Mouse (Mus musculus) layer of hippocampus, postnatal 36 days (tissue): ENCODE measurements around the gene Cbr4. TPM values are rescaled to one million over a fixed set of nuclear protein-coding genes. Genes with fewer than 3 reads are reported as not detected.

ENCODE experiments used
- DNase-seq, 2 experiments: peaks; one replicate each; pipeline ENCODE4 v3.0.0; 2022
- total RNA-seq, 2 experiments: library from RNA; stranded (reverse); gene quantifications; 2 replicates each; pipeline ENCODE4 v1.2.3; 2021

Gene Cbr4
- total RNA-seq, 2 experiments from 2014 or later = 24.5 to 27.2 TPM

DNA sequence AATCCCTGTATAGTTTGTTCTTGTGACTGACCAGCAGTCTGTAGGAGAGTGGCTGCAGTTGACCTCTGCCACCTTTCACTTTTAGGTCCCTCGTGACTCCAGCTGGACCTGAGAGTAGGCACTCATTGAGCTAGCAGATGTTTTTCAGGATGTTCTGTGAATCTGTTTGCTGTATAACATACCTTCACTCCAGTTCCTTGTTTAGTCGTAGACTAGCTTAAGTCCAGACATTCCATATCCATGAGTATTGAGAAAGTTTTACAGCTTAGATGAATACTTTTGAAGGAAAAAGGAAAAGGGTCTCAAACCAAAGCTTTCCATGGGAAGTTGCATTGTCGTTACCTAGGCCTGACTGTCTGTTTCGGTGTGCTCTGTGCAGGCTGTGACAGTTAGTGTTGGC lies 9.6 kb downstream of the Cbr4 start:
- DNase-seq = no peak

DNA sequence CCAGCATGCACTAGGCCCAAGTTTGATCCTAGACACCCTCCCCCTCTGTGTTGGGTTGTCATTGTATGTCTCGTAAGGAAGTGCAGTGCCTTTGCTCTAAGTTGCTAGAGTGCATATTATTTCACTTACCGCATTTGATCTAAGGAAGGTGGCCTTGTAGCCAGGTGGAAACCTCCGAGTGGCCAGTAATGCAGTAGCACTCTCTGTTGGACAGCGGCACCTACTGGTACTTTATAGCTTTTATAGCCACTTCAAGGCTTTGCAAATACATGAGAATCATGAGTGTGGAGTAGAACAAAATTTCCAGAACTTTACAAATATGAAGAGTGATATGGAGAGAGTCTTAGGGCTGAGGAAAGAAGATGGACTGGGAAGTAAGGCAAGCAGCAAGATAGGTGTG lies 11.5 kb downstream of the Cbr4 start:
- no peak for DNase-seq

DNA sequence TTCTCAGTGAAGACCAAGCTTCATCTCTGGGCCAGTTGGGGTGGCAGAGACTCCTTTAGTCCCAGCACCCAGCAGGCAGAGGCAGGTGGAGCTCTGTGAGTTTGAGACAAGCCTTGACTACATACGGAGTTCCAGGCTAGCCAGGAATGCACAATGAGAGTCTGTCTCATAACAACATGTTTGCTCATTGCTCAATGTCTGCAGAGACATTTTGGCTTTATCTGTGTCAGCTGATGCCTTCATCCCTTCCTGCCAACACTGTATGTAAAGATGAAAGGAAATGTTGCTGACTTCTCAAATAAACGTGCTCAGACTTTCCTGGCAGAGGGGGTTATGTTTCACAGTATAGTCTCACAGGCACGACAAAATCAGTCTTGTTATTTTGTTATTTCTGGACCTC lies 13.4 kb downstream of the Cbr4 start:
- no peak for DNase-seq

DNA sequence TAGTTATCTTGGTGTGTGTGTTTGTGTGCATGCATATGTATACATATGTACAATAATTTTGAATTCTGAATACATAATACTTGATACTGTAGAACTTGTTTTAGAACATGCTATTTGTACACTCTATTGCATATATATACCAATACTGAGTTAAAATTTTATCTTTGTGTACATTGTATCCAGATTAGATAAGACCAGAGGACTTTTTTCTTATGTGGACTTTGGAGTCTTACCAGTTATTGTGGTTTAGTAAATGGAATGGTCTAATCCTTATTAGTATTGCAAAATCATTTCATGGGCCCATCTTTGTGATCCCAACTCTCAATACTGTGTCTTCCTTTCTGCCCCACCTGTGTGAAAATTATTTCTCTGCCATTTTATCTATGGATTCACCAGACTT lies 14.7 kb downstream of the Cbr4 start:
- DNase-seq = no peak

DNA sequence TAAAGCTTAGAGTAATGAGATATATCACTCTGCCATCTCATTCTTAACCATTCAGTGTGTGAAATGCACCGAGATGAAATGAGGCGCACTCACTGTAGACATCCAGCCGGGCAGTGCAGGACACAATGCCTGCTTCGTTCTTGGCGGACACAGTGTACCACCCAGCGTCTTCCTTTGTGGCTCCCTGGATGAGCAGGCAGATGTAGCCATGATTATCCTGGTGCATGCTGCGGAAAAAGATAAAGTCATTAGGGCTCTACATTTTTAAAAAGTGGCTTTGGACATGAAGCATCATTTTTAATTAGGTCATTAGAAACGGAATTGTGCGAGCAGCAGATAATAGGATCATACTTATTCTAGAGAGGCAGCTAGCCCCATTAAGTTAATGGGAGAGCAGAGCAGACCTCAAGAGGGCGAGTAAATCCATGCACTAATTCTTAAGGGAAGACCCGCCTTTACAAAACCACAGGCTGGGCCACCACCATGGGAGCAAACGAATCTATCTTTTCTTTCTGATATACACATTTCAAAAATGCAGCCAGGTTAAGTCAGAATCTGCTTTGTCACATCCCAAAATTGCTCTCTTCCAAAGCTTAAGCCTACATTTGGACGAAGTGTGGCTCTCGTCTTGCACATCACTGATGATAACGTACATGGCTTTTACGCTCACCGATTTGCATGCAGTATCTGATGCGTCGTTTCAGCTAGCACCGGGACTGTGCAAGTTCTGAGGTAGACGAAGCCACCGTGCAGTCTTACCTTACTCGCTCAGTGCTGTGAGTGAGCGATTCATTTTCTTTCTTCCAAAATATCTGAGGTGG lies 27.8 kb downstream of the Cbr4 start:
- peak in 1 of 2 experiments; percentile 13 for DNase-seq

DNA sequence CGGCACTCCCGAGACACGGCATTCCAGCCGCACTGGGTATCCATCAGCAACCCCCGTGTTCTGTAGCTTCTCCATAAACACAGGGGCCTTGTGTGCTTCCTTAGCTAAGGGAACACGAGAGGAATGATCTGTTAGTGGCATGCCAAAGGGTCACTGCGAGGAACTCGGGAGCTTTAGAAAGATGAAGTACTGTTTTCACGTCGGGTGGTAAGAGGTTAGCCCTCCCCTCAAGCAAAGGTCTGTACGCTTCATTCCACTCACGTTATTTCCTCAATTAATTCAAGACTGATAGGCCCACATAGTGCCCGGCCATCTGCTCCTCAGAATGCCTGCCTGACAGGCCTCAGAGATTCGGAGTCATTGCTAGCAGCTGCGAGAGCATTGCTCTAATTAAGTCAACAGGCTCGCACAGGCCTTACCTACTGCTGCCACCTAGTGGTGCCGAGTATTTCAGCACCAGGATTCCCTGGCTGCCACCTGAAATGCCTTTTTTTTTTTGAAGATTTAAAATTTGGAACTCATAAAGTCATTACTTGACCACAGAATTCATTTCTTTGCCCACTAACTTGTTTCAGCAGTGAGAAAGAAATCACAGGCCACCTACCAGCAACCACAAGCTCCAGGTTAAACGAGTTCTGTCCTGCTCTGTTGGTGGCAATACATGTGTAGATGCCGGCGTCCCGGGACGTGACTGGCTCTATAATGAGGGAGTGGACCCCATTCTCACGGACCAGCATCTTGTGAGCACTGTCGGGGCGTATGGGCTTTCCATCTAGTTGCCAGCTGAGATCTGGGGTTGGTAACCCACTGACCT lies 28.6 kb downstream of the Cbr4 start:
- DNase-seq = peak; percentile 83 to 84

DNA sequence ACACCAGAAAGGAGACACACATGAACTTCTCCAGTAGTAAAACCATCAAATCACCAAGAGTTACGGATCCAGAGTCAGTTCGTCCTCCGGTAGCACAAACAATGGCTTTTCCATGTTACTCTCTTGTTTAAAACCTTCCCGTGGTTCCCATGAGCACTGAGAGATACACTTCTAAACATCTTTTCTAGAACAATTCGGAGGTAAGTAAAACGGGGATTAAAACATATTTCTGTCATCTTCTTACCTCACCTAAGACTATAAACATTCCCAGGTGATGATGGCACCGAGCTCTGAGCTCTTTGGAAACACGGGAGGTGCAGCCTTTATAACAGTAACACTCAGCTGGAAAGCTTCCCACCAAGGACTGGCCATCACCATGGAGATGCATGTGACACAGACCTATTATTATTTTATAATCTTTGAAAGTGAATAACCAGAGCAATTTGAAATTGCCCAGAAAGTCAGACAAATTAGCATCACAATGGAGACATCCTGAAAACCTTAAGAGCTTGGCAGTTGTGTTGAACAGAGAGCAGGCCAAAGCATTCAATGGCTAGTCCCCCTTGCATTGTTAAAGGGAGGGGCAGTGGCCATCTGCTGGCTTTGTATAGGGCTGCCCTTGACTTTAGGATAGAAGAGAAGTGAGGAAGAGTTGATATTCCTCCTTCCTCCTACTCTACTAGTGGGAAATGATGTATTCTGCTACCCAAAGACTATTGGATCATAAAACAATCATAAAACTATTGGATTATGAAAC lies 29.4 kb downstream of the Cbr4 start:
- DNase-seq = no peak

DNA sequence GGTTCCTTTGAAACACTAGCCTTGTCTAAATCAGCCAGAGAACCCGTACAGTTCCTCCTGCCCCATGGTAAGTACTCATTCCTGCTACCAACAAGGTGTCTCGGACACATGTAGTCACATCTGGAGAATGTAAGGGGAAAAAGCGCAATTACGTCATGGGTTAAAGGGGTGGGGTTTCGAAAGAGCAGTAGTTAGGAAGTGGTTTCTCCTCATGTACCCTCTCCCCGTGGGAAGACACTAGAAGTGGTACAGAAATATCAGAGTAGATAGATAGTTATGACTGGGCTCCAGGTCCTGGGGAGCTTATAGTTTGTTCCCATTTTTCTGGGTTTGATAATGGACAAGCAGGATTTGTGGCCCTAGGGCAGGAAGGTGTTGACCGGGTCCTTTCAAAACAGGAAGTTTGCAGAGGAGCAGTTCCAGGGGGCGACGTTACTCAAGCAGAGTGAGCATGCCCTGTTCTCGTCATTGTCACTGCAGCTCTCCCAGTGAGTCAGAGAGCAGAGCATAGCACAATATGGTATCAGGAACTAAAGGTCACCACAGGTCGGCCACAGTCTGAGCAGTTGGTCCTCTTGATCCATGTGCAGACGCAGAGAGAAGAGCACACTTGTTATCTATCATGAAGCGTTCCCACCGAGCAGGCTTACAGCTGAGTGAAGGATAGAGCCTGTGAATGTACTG lies 30.1 kb downstream of the Cbr4 start:
- DNase-seq = no peak

DNA sequence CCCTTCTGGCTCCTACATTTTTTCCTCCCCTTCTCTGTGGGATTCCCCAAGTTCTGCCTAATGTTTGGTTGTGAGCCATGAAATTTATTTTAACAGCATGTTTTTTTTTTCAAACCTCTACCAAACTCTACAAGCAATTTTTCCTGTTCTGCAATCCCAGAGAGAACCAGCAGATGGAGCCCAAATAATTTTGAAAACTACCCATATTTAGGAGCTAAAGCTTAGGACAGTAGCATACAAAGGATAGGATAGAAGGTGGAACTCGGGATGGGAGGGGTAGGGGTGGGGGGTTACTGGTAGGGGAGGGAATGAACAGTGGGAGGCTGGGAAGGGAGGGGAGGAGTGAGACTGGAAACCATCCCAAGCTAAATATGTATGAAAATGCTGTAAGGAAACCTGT lies 34.6 kb downstream of the Cbr4 start:
- peak in 1 of 2 experiments; percentile 38 for DNase-seq

DNA sequence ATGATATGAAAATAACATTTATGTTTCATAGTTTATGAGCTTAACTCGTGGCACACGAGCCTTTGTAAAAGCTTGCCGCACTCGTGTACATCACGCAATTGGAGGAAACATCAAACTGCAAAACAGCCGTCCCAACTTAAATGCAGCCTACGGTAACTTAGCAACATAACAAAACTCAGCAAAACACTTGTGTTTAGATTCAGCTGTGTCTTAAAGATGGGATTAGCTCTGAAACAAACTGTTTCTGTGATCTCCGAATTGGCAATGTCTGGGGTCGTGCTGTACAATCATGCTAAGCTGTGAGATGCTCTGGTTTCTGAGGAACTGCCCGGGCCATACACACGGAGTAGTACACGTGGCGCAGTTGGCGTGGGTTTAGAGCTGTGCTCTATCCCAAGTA lies 39.5 kb downstream of the Cbr4 start:
- no peak for DNase-seq

DNA sequence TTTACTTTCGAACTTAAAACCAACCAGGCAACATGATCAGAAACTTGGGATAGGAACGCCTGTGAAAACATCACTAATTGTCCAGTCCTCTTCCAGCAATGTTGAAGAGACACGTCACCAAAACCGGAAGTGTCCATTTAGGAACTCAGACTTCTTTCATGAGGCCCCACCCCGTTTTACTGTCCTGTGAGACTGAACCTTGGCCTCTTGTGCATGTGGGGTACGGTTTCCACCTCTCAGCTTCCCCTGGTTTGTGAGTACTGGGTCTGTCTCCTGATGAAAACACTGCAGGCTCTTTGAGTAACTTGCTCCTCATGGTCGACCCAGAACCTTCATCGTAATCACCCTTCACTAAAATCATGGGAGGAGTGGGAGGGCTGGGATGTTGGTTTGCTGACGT lies 40.7 kb downstream of the Cbr4 start:
- DNase-seq = no peak

DNA sequence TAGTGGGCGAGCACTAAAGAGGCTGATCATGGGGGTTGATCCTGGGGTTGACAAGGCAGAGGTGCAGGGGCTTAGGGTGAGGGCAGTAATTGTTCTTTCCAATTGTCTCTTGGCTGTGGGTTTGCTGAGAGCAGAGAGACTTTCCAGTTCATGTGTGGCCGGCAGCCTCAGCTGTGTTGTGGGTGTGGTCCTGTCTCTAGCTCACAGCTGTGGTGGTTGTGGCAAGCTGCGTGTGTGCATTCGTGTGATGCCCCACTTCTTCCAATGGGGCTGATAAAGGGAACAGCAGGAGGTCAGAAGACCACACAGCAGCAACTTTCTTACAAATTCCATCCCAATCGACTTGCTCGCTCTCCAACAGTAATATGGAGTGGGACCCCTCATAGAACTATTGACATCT lies 41.1 kb downstream of the Cbr4 start:
- no peak for DNase-seq

DNA sequence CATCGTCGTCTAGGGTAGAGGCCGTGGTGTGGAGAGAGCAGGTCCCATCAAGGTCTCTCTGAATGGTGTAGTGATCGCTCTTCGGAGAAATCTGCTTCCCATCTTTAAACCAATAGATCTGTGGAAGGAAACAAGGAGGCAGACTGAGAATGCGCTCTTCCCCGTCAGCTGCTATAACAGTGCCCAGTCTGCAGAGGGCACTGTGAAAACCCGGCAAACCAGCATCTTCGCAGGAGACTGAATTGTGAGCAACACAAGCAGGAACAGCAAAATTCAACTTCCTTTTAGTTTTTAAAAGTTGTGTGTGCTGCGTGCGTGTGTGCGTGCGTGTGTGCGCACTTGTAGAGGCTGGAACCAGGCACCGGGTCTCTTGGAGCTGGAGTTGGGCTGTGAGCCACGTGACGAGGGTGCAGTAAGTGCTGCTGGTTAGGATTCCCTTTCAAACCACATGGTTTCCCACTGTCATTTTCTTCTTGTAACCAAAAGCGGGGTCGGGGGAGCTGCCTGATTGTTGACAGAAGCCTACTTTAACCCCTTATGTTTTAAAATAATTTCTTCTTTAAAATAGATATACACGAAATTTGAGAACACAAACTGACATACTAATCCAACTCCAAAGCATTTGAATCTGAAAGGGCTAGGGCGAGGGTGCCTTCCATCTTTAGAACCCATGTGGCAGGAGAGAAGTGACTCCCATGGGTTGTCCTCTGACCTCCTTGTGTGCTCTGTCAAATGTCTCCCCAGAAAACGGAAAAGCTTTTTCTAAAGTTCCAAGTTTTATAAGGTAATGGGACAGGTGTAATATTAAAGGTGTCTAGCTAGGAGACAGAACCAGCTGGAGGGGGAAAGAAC lies 44.6 kb downstream of the Cbr4 start:
- DNase-seq = peak in 1 of 2 experiments; percentile 25

DNA sequence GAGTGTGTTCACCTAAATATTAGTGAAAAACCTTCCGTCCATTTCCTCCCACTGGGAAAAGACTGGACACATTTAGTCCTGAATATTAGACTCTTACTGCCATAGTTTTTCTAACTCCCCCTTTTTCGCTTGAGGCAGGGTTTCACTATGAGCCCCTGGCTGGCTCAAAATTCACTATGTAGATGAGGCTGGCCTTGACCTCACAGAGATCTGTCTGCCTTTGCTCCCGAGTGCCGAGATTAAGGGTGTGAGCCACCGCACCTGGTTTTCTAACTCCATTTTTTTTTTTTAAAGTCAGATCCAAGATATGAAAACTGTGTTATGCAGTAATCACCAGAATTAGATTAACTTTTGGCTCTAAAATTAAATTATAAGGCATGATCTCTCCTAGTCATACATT lies 45.3 kb downstream of the Cbr4 start:
- DNase-seq = no peak

DNA sequence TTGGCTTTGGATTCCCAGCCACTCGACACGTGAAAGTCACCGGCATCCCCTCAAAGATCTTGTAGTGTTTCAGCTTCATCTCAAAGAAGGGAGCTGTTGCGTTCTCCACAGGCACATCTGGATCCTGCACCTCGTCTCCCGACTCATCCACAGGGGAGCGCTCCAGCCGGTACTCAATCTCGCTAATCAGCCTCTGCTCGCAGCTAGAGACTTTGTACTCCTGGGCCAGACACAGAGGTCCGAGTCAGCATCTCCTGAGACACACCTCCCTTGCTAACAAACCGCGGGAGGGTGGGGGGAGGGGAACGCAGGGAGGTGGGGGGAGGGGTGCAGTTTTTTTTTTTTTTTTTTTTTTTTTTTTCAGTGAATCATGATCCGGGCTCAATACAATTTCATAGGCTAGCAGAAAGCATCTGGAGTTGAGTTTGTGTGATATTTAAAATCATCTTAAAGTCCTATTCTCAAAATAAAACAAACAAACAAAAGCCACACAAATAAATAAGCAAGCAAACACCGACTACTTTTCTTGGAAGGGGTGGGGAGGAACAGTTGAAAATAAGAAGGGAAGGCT lies 45.9 kb downstream of the Cbr4 start:
- DNase-seq = no peak

DNA sequence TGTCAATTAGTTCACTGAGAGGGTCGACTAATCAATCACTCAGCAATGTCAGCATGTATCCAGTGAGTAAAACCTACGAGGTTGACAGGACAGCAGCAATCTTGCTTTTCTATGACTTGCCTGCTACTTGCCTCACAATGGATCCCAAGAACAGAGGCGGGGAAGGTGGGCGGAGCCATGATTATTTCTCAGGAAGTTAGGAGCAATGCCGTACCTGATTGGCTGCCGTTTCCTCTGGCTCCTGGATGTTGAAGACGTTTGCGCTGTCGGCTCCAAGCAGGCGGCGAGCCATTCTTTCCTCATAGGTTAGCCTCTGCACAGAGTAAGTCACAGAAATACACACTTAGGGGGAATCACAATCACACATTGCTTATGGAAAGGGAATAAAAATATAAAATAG lies 47.9 kb downstream of the Cbr4 start:
- DNase-seq = no peak

DNA sequence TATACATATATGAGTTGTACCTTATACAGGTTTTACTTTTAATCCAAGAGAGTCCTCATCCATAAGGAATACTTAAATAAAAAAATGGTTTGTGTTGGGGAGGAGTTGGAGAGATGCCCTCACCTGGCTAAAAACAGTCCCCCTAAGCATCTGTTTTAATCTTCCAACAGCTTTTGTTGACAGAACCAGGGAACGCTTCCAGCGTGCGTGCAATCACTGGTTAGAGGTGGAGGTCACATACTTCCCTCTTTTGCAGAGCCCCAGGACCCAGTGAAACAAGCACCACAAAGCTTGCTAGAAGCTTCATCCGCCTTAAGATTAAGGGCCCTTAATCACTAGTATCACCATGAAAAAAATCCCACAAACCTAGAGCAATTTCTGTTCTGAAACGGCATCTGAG lies 49.9 kb downstream of the Cbr4 start:
- DNase-seq = no peak

DNA sequence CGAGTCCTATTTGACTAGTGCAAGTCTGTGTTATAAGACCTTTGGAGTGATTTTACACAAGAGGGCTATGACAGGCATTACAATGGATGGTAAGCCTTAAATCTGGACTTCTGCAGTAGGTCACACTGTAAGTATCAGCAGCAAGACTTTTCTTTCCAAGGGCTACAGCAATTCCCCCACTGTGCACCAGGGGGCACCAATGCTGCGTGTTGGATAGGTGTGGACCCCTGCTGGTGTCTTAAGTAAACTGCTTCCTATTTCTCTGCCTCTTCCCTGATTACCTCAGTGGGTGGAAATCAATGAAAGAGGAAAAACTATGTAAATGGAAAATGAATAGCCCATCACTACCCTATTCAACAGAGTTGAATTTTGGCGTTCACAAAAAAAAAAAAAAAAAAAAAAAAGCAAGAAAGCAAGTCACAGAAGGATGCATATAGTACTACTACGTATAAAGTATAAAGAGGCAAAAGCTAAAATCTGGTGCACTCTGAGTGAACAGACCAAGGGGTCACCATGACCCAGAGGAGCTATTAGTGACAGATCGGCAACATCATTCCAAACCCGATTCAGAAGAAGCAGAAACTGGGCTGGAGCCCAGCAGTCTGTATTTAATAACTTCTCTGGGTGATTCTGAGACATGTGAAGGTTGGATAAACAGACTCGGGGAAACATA lies 52.4 kb downstream of the Cbr4 start:
- peak; percentile 82 to 83 for DNase-seq

DNA sequence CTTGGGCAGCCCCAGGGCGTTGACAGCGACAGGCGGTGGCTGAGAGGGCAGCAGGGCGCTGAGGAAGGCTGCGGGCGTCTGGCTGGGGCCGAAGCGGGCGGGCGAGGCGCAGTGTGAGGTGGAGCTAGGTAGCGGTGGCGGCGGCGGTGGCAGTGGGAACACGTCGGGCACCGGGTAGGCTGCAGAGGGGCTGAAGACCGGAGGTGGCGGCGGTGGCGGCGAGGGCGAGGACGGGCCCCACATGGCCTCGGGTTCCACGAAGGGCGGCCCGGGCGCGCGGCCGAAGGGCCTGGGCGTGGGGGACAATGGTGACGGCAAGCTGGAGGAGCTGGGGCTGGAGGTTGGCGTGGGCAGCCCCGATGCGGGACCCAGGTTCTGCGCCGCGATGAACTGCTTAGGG lies 62.1 kb downstream of the Cbr4 start:
- DNase-seq = no peak

DNA sequence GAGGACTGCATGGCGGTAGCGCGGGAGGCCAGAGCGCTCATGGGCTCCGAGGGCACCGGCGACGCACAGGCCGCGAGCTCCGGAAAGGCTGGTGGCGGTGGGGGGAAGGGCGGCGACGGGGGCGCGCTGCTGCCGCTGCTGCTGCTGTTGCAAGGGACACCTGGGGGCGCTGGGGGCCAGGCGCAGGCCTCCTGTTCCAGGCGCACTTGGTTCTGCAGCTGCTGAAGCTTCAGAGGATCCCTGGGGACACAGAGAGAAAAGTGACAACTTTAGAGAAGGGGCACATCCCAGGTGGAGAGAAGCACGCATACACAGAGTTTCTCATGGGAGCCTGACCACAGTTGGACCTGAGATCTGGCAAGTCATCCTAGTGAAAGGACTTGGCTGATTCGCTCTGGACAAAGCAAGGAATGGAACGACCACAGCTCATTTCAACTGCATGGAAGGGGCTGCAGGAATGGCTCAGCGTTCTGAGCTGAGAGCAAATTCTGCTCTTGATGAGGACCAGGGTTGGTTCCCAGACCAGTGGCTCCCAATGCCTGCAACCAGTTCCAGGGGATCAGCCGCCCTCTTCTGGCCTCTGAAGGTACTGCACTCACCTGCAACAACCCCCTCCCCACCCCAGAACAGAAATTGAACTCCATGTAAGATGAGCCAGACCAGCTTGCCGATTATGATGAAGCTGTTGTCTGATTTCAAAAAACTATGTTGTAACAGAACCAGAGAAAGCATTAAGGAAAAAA lies 62.6 kb downstream of the Cbr4 start:
- DNase-seq = no peak
